Mouse (Mus musculus): ENCODE results near the gene Git2. TPM values are rescaled to one million over a fixed set of nuclear protein-coding genes. Genes with fewer than 3 reads are reported as not detected.
A peak's percentile ranks its signal among the peaks of the same experiment; 100 is the strongest.

Gene Git2
- polyA plus RNA-seq, 1 experiment from 2014 or later = 32.6 TPM

GRCm38 (mm10) chr5:114805436-114806350 lies 30.4 kb upstream of the Git2 start:
- 61% methylated on average over 15 of the region's 15 CpGs for WGBS
- H3K4me2 ChIP-seq (ENCODE audit: low read length) = peak overlapping the region; percentile 17
- H3K4me1 ChIP-seq (ENCODE audit: control insufficient read depth in 2 of 2, insufficient read depth in 2 of 2, low read length in 2 of 2) = peaks cover 18 to 27% of the 10 kb centered on the region in 2 experiments
- H3K36me3 ChIP-seq (ENCODE audit: control insufficient read depth, insufficient read depth, low read length) = peaks cover 65% of the 10 kb centered on the region
- peak overlapping the region; percentile 40; the same call in 1 of the 2 replicates for H3K9ac ChIP-seq (ENCODE audit: low read length)
- no peak overlapping the region for H3K4me3 ChIP-seq (ENCODE audit: control insufficient read depth in 1 of 2, insufficient read depth in 1 of 2, low read depth in 1 of 2, low read length in 2 of 2)
- no peak for ATAC-seq (ENCODE audit: insufficient number of reproducible peaks, insufficient read depth, low FRiP score, low read depth)
- H3K27ac ChIP-seq (replicated peaks in 1 of 2; ENCODE audit: control insufficient read depth in 1 of 2, insufficient read depth in 1 of 2, low read depth in 2 of 2, low read length in 2 of 2) = peak overlapping the region; percentile 80 to 89
- H3K27me3 ChIP-seq (ENCODE audit: control insufficient read depth, insufficient read depth, low read length) = no peaks in the 10 kb centered on the region
- H3K9me3 ChIP-seq (ENCODE audit: control insufficient read depth, low read length) = no peaks in the 10 kb centered on the region

DNA sequence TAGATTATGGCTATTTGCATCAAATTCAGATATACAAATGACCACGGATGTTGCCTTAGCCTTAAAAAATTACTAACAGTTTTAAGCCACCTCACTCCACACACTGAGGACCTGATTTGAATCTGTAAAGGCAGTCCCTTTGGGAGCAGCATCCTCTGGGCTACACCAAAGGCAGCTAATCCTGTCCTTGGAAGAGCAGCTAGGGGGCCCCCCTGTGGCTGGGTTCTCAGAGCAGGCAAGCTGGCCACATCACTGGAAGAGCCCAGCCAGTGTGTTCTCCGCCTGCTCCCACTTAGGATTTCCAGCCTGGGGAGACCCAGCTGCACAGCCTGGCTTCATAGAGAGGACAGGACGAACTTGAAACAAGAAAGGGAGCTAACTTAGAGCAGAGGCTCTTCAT lies 29.6 kb upstream of the Git2 start:
- H3K9ac ChIP-seq (ENCODE audit: low read length) = 0 out of 2 replicates have a peak overlapping the region, but pooled peaks have one; percentile 34
- no peaks in the 10 kb centered on the region for H3K27me3 ChIP-seq (ENCODE audit: control insufficient read depth, insufficient read depth, low read length)
- H3K36me3 ChIP-seq (ENCODE audit: control insufficient read depth, insufficient read depth, low read length) = peaks cover 72% of the 10 kb centered on the region
- H3K4me3 ChIP-seq (ENCODE audit: control insufficient read depth in 1 of 2, insufficient read depth in 1 of 2, low read depth in 1 of 2, low read length in 2 of 2) = no peak overlapping the region
- H3K27ac ChIP-seq (replicated peaks in 1 of 2; ENCODE audit: control insufficient read depth in 1 of 2, insufficient read depth in 1 of 2, low read depth in 2 of 2, low read length in 2 of 2) = no peak overlapping the region; a peak in 1 of 4 replicates
- peaks cover 18 to 27% of the 10 kb centered on the region in 2 experiments for H3K4me1 ChIP-seq (ENCODE audit: control insufficient read depth in 2 of 2, insufficient read depth in 2 of 2, low read length in 2 of 2)
- H3K9me3 ChIP-seq (ENCODE audit: control insufficient read depth, low read length) = no peaks in the 10 kb centered on the region
- H3K4me2 ChIP-seq (ENCODE audit: low read length) = peak overlapping the region; percentile 17; the same call in 1 of the 2 replicates
- WGBS = 43% methylated on average over 3 of the region's 3 CpGs
- no peak for ATAC-seq (ENCODE audit: insufficient number of reproducible peaks, insufficient read depth, low FRiP score, low read depth)

DNA sequence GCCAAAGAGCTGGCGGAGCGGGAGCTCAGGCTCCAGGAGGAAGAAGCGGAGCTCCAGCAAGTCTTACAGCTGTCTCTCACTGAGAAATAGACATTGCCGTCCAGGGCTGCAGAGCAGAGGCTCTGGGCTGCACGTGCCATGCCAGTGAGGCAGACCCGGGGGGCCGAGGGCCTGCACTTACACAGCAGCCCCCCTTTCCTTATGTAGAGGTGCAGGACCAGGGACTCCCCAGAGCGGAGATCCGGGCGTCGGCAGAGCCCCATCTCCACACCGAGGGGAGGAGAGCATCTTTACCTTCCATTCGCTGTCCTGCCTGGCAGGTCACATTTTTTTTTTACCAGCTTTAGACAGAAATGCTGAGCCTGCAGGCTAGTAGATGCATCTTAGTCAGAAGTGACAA lies 29.0 kb upstream of the Git2 start:
- no peaks in the 10 kb centered on the region for H3K9me3 ChIP-seq (ENCODE audit: control insufficient read depth, low read length)
- peaks cover 78% of the 10 kb centered on the region for H3K36me3 ChIP-seq (ENCODE audit: control insufficient read depth, insufficient read depth, low read length)
- H3K27ac ChIP-seq (replicated peaks in 1 of 2; ENCODE audit: control insufficient read depth in 1 of 2, insufficient read depth in 1 of 2, low read depth in 2 of 2, low read length in 2 of 2) = no peak overlapping the region
- H3K4me1 ChIP-seq (ENCODE audit: control insufficient read depth in 2 of 2, insufficient read depth in 2 of 2, low read length in 2 of 2) = peaks cover 18 to 27% of the 10 kb centered on the region in 2 experiments
- no peaks in the 10 kb centered on the region for H3K27me3 ChIP-seq (ENCODE audit: control insufficient read depth, insufficient read depth, low read length)
- H3K9ac ChIP-seq (ENCODE audit: low read length) = no peak overlapping the region
- WGBS = 88% methylated on average over 13 of the region's 13 CpGs
- H3K4me3 ChIP-seq (ENCODE audit: control insufficient read depth in 1 of 2, insufficient read depth in 1 of 2, low read depth in 1 of 2, low read length in 2 of 2) = no peak overlapping the region
- no peak overlapping the region for H3K4me2 ChIP-seq (ENCODE audit: low read length)
- ATAC-seq (ENCODE audit: insufficient number of reproducible peaks, insufficient read depth, low FRiP score, low read depth) = no peak

DNA sequence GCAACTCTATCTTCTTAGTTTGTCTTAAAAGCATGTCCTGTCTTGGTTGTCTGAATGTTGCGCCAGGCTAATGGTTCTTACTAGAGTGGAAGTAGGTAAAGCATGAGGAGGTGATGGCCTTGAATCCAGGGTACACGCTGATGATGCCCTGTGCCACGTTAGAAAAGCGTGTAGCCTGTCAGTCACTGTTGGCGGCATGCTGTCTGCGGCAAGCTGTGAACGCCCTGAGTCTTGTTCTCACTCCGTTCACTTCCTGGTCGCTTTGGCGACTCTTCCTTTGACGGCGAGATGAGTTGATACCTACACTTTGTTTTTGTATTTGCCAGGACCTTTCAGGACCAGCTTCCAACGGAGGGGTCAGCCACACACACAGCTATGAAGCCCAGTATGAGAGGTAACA lies 27.9 kb upstream of the Git2 start:
- 89% methylated on average over 13 of the region's 13 CpGs for WGBS
- no peak for ATAC-seq (ENCODE audit: insufficient number of reproducible peaks, insufficient read depth, low FRiP score, low read depth)
- Histone ChIP-seq H3K4me3 (ENCODE audit: control insufficient read depth in 1 of 2, insufficient read depth in 1 of 2, low read depth in 1 of 2, low read length in 2 of 2) (no peak overlapping the region), H3K36me3 (ENCODE audit: control insufficient read depth, insufficient read depth, low read length) (peaks cover 81% of the 10 kb centered on the region), H3K9ac (ENCODE audit: low read length) (no peak overlapping the region), H3K4me1 (ENCODE audit: control insufficient read depth in 2 of 2, insufficient read depth in 2 of 2, low read length in 2 of 2) (peaks cover 15 to 27% of the 10 kb centered on the region in 2 experiments), H3K27ac (replicated peaks in 1 of 2; ENCODE audit: control insufficient read depth in 1 of 2, insufficient read depth in 1 of 2, low read depth in 2 of 2, low read length in 2 of 2) (no peak overlapping the region), H3K4me2 (ENCODE audit: low read length) (no peak overlapping the region), H3K27me3 (ENCODE audit: control insufficient read depth, insufficient read depth, low read length) (no peaks in the 10 kb centered on the region), H3K9me3 (ENCODE audit: control insufficient read depth, low read length) (no peaks in the 10 kb centered on the region)

GRCm38 (mm10) chr5:114801841-114802240 lies 26.5 kb upstream of the Git2 start:
- Histone ChIP-seq H3K4me1 (ENCODE audit: control insufficient read depth in 2 of 2, insufficient read depth in 2 of 2, low read length in 2 of 2) (peaks cover 5 to 14% of the 10 kb centered on the region in 2 experiments), H3K4me3 (ENCODE audit: control insufficient read depth in 1 of 2, insufficient read depth in 1 of 2, low read depth in 1 of 2, low read length in 2 of 2) (no peak overlapping the region), H3K4me2 (ENCODE audit: low read length) (no peak overlapping the region), H3K9me3 (ENCODE audit: control insufficient read depth, low read length) (no peaks in the 10 kb centered on the region), H3K9ac (ENCODE audit: low read length) (no peak overlapping the region), H3K27me3 (ENCODE audit: control insufficient read depth, insufficient read depth, low read length) (no peaks in the 10 kb centered on the region), H3K36me3 (ENCODE audit: control insufficient read depth, insufficient read depth, low read length) (peaks cover 91% of the 10 kb centered on the region), H3K27ac (replicated peaks in 1 of 2; ENCODE audit: control insufficient read depth in 1 of 2, insufficient read depth in 1 of 2, low read depth in 2 of 2, low read length in 2 of 2) (no peak overlapping the region)
- WGBS = 87% methylated on average over 6 of the region's 6 CpGs
- no peak for ATAC-seq (ENCODE audit: insufficient number of reproducible peaks, insufficient read depth, low FRiP score, low read depth)

- Histone ChIP-seq H3K27me3 (ENCODE audit: control insufficient read depth, insufficient read depth, low read length) (no peaks in the 10 kb centered on the region), H3K4me1 (ENCODE audit: control insufficient read depth in 2 of 2, insufficient read depth in 2 of 2, low read length in 2 of 2) (peaks cover 6 to 12% of the 10 kb centered on the region in 2 experiments), H3K36me3 (ENCODE audit: control insufficient read depth, insufficient read depth, low read length) (peaks cover 89% of the 10 kb centered on the region), H3K27ac (replicated peaks in 1 of 2; ENCODE audit: control insufficient read depth in 1 of 2, insufficient read depth in 1 of 2, low read depth in 2 of 2, low read length in 2 of 2) (no peak overlapping the region), H3K4me2 (ENCODE audit: low read length) (no peak overlapping the region), H3K4me3 (ENCODE audit: control insufficient read depth in 1 of 2, insufficient read depth in 1 of 2, low read depth in 1 of 2, low read length in 2 of 2) (no peak overlapping the region), H3K9ac (ENCODE audit: low read length) (no peak overlapping the region), H3K9me3 (ENCODE audit: control insufficient read depth, low read length) (no peaks in the 10 kb centered on the region)
- whole genome bisulfite sequencing = 34% methylated on average over 8 of the region's 8 CpGs
- no peak for ATAC-seq (ENCODE audit: insufficient number of reproducible peaks, insufficient read depth, low FRiP score, low read depth)
These were observed 25.7 kb upstream of the Git2 start for GRCm38 (mm10) chr5:114801049-114801448.

- 59% methylated on average over 11 of the region's 11 CpGs for WGBS
- H3K4me3 ChIP-seq (ENCODE audit: control insufficient read depth in 1 of 2, insufficient read depth in 1 of 2, low read depth in 1 of 2, low read length in 2 of 2) = no peak overlapping the region
- no peak overlapping the region for H3K27ac ChIP-seq (replicated peaks in 1 of 2; ENCODE audit: control insufficient read depth in 1 of 2, insufficient read depth in 1 of 2, low read depth in 2 of 2, low read length in 2 of 2)
- ATAC-seq (ENCODE audit: insufficient number of reproducible peaks, insufficient read depth, low FRiP score, low read depth) = no peak
- H3K27me3 ChIP-seq (ENCODE audit: control insufficient read depth, insufficient read depth, low read length) = no peaks in the 10 kb centered on the region
- H3K9ac ChIP-seq (ENCODE audit: low read length) = no peak overlapping the region
- peaks cover 16 to 19% of the 10 kb centered on the region in 2 experiments for H3K4me1 ChIP-seq (ENCODE audit: control insufficient read depth in 2 of 2, insufficient read depth in 2 of 2, low read length in 2 of 2)
- no peak overlapping the region for H3K4me2 ChIP-seq (ENCODE audit: low read length)
- H3K36me3 ChIP-seq (ENCODE audit: control insufficient read depth, insufficient read depth, low read length) = peaks cover 79% of the 10 kb centered on the region
- no peaks in the 10 kb centered on the region for H3K9me3 ChIP-seq (ENCODE audit: control insufficient read depth, low read length)
These were observed 24.5 kb upstream of the Git2 start for GRCm38 (mm10) chr5:114799848-114800247.
